Mouse (Mus musculus) G1E (cell line): ENCODE data around the gene Vps54.

ENCODE experiments used
- CTCF ChIP-seq: IDR thresholded peaks from 2 replicates; pipeline ENCODE4 v1.5.1; 2012; ENCODE audit warnings: low read depth, low read length, inconsistent platforms, mixed read lengths
- GATA2 ChIP-seq: IDR thresholded peaks from 2 replicates; pipeline ENCODE4 v1.6.1; 2012; ENCODE audit warnings: low read depth, low read length, inconsistent platforms, borderline replicate concordance
- POLR2AphosphoS5 ChIP-seq: IDR thresholded peaks from 2 replicates; pipeline ENCODE4 v1.6.1; 2012; ENCODE audit warnings: low read depth, low read length, inconsistent platforms; ENCODE audit not compliant: insufficient replicate concordance

DNA sequence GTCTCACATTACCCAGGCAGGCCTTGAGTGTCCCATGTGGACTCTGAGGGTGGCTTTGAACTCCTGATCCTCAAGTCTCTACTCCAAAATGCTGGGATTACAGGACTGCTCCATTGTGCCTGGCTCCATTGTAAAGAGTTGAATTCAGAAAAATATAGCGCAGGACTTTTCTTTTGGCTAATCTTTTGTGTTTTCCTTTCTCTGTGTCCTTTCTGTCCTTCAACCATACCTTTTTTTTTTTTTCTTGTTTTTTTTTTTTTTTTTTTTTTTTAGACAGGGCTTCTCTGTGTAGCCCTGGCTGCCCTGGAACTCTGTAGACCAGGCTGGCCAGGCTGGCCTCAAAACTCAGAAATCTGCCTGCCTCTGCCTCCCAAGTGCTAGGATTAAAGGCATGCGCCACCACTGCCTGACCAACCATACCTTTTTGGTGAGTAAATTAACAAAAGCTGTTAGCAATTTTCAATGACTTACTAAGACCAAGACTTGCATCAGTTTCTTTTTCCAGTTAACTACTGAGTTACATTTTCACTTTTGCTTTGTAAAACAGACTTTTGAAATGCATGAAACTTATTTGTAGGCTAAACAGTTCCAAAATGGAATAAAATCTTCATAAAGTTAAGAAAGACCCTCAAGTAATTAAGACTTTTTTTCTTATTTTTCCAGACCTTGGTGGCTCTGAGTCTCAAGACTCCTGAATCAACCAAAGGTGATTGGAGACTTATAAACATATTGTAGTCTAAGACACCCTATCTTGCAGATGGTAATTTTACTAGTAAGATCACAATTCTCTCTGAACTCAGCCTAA lies 1.4 kb upstream of the Vps54 start:
- TF ChIP-seq CTCF (no peak), POLR2AphosphoS5 (no peak), GATA2 (no peak)
